Mouse (Mus musculus) kidney, postnatal 4 days (tissue): ENCODE data around the gene Gtf3c1.

ENCODE experiments used
- DNase-seq, 2 experiments: peaks; one replicate each; pipeline ENCODE4 v3.0.0; 2021; ENCODE audit warnings: mixed read lengths in 2 of 2

Gtf3c1 gene

GRCm38 (mm10) chr7:125702791-125703190 is 4.8 kb downstream of the Gtf3c1 start:
- no peak for DNase-seq

DNA sequence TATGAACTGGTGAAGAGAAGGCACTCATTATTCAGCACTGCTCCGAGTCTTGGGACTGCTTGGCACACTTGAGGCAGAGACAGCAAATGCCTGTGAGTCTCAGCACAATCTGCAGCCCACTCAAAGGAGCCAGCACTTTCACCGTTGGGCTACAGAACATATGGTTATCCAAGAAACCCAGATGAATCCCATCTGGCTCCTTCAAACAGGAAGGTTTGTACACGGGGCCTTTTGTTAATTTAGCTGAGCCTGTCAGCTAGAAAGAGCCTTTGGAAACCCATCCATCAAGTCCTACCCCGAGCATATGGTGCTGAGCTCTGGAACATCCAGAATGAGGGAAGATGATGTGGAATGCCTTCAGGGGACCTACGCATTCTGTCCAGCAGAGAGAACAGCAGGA is 13.5 kb downstream of the Gtf3c1 start:
- no peak for DNase-seq

GRCm38 (mm10) chr7:125690516-125690915 is 17.1 kb downstream of the Gtf3c1 start:
- no peak for DNase-seq

GRCm38 (mm10) chr7:125679936-125680335 is 27.6 kb downstream of the Gtf3c1 start:
- DNase-seq = no peak

- peak; percentile 44 to 63 for DNase-seq
Observed at GRCm38 (mm10) chr7:125678756-125679155, 28.8 kb downstream of the Gtf3c1 start.

DNA sequence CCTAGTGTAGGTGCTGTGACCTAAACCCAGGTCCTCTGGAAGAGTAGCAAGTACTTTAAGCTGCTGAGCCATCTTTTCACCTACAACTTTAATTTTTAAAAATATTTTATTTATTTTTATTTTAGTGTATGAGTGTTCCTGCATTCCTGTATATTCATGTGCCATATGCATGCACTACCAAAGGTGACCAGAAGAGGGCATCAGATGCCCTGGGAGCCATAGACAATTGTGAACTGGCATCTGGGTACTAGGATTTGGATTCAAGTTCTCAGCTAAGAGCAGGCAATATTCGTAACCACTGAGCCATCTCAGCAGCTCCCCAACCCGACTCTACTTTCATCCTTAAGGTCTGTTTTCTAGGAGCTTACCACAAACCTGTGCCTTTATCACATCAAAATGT is 32.7 kb downstream of the Gtf3c1 start:
- peak; percentile 64 to 66 for DNase-seq

DNA sequence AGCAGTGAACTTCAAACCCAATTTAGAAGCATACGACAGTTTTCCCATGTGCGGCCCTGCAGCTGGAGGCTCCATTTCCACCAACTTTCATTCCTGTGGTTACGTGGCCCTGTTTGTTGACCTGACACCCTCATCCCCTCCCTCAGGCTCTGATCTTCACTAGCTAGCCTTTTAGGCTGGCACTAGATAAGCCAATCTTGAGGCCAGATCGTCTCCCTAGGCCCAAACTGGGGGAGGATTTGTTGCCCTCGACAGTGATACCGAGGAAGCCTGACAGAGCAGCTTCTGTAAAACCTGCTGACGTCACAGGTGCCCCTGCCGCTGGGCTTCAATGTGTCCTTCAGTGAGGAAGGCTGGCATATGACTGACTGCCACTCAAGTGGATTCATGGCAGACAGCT is 36.2 kb downstream of the Gtf3c1 start:
- DNase-seq = no peak

- no peak for DNase-seq
Observed at GRCm38 (mm10) chr7:125670865-125671264, 36.7 kb downstream of the Gtf3c1 start.

DNA sequence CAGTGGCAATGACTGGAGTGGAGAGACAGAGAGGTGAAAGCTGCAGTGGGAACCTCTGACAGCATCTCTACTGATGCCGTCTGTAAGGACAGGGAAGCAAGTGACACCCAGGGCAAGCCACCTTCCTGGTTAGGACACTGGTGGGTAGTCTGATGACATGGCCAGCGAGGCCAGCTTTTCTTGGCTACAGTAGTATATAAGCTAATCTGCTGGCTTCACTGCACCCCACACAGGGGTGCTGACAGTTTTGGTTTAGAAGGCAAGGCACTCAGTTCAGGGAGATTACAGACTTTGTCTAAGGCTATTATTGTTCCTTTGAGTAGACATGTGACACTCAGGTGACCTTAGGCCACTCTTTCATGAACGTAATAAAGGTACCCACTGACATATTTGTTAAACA is 43.9 kb downstream of the Gtf3c1 start:
- DNase-seq = no peak

DNA sequence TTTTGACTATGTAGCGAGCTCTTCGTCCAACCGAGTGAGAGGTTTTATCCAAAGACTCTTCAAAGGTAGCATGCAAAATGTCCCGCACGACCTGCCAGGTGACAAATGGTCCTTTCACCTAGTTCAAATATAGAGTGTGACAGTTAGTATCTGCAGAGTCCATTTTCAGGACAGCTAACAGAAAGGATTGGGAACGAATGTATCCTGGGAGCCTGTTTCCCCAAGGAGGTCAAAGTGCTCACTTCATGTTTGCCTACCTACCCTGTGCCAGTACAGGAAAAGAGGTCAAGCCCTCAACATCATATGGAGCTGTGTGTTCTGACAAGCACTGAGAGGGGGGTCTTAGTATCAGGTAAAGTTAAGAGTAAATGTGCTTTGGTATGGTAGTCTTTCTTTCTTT is 50.1 kb downstream of the Gtf3c1 start:
- no peak for DNase-seq

- DNase-seq = no peak
Observed at GRCm38 (mm10) chr7:125649013-125649412, 58.6 kb downstream of the Gtf3c1 start.

GRCm38 (mm10) chr7:125645413-125645812 is 62.2 kb downstream of the Gtf3c1 start:
- DNase-seq = no peak

DNA sequence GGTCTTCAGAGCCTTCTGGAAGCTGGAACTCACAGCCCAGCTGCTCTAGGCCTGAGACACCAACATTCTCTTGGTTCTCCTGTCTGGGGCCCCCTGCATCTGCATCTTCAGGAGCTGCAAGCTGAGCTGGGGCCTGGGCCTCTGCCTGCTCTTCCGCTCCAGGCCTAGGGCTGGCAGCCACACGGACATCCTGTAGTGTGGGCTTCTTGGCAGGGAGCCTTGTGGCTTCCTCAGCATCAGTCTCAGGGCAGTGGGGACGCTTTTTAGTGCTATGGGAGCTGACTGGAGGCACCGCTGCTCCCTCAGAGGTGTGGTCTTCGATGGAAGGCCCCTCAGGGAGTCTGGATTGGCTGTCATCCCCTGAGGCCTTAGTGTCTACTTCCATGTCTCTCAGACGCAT is 63.7 kb downstream of the Gtf3c1 start:
- peak; percentile 37 to 61 for DNase-seq

GRCm38 (mm10) chr7:125638870-125639386 is 68.7 kb downstream of the Gtf3c1 start:
- peak; percentile 80 to 82 for DNase-seq

GRCm38 (mm10) chr7:125638376-125638775 is 69.2 kb downstream of the Gtf3c1 start:
- no peak for DNase-seq

DNA sequence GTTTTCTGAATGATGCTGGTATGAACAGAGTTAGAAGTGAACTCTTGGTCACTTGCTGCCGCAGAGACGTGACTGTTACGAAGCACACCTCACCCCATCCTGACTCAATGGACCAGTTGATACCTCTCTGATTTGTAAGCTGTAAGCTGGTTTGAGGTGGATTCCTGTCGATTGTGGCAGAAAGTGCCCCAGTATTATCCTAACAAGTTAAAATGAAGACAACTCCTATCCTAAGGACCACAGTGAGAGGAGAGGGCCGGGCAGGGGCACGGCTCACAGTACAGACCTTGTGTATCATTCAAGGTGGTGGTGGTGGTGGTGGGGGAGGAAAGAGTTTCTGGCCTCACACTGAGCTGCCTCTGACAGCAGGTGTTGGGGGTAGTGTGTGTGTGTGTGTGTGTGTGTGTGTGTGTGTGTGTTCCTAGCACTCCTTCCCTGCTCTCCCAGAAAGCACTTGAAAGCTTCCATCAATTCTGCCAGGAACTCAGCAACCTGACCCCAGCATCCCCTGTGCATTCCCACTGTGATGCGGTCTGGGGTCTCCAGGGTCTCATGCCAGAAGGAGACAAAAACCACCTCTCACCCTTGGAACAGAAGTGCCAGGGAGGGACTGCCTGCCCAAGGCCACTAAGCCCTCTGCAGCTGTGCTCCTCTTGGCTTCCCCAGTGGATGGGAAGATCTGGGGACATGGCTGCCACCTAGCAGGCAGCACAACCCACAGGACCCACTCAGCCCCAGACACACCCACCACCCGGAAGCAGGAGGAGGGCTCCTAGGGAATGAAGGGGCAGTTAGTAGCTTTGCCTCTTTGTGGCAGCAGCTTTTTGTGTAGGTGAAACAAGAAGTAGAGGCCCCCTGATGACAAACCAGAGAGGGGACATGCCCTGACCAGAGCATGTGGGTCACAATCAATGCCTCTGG is 70.1 kb downstream of the Gtf3c1 start:
- DNase-seq = no peak

- DNase-seq = no peak
Observed at GRCm38 (mm10) chr7:125630989-125631388, 76.6 kb downstream of the Gtf3c1 start.

GRCm38 (mm10) chr7:125630317-125630716 is 77.3 kb downstream of the Gtf3c1 start:
- DNase-seq = peak in 1 of 2 experiments; percentile 31

DNA sequence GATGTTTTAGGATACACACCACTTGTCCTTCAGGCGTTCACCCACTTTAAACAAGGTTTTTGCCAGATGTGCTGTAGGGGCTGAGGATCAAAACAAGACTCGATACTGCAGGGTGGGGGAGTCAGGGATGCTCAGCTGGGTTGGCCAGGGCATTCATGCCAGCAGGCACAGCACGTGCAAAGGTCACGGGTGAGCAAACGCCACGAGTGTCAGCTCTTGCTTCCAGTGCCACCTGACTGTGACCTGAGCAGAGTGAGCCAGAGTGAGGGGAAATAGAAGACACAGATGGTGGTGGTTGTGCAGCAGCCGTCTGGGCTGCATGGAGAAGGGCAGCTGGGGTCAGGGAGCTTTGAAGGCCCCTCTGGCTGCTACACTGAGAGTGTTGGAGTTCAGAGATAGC is 81.8 kb downstream of the Gtf3c1 start:
- peak in 1 of 2 experiments; percentile 42 for DNase-seq

- no peak for DNase-seq
Observed at GRCm38 (mm10) chr7:125625219-125625618, 82.4 kb downstream of the Gtf3c1 start.

GRCm38 (mm10) chr7:125622741-125623685 is 84.6 kb downstream of the Gtf3c1 start:
- DNase-seq = no peak

- DNase-seq = no peak
Observed at GRCm38 (mm10) chr7:125620077-125620476, 87.5 kb downstream of the Gtf3c1 start.

DNA sequence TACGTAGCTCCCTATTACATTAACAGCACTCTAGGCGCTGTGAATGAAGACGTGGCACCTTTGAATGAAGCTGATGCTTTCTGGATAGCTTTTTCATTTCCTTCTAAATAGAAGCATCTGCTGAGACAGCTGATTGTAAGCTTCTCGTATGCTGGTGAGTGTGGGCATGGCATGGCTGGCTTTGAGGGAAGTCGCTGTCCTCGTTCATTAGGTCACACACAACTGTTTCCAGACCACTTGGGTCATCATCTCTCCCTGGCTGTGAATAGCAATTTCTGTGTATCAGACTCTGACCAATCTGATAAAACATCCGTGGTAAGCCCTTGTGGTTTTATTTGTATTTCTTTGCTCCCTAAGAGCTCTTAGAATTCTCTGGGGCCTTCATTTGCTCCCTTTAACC is 89.6 kb downstream of the Gtf3c1 start:
- DNase-seq = no peak
